Mouse (Mus musculus): ENCODE measurements around the gene Phactr3.

DNA sequence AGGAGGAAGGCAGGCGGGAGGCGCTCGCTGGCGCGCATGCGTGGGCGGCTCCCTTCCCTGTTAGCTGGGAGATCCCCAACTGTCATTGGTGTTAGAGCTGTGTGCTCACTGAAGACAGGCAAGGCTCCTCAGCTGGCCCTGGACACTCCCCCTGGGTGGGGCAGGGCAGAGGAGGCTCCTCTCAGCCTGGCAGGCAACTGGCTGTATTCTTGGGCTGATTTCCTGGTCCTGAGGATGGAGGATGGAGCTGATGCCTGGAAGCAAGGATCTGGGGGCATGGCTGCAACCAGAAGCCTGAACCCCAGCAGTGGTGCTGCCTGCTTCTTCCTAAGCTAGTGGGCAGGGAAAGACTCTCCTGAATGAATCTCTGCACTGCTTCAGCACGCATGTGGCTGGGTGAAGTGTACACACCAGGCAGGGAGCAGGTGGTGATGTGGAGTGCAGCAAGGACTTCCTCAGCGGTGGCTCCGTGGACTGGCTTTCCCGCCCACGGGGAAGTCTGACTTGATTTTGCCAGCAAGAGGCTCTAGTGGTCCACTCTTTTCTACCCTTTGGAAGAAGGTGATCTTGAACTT is 208.8 kb downstream of the Phactr3 start:
- no peak for TF ChIP-seq POLR2A (IDR thresholded peaks at IDR 0.05; ENCODE audit: borderline replicate concordance, low read depth, low read length)
- TF ChIP-seq CTCF (IDR thresholded peaks at IDR 0.05; ENCODE audit: low read depth, low read length), result no peak

Measured in bone marrow macrophage, adult 2 months (primary cell).